Mouse (Mus musculus) heart, adult 2 months (tissue): Measurements from ENCODE around the gene Pgd. TPM values are rescaled to one million over a fixed set of nuclear protein-coding genes. Genes with fewer than 3 reads are reported as not detected.

ENCODE experiments used
- DNase-seq, 2 experiments: peaks; one replicate each; pipeline ENCODE4 v3.0.0; 2021
- H3K27ac ChIP-seq: fragments of 200-600 bp; 2 replicates; pipeline ENCODE4 v1.8.1; 2022
- H3K27me3 ChIP-seq: fragments of 200-500 bp; 2 replicates; pipeline ENCODE4 v1.6.1; 2012; ENCODE audit warnings: mild to moderate bottlenecking, low read length, inconsistent platforms, mixed read lengths; ENCODE audit not compliant: control insufficient read depth, insufficient read depth
- H3K36me3 ChIP-seq: fragments of 200-500 bp; 2 replicates; pipeline ENCODE4 v1.6.1; 2012; ENCODE audit warnings: low read length, inconsistent platforms; ENCODE audit not compliant: control insufficient read depth, insufficient read depth
- H3K4me1 ChIP-seq: fragments of 200-500 bp; 2 replicates; pipeline ENCODE4 v1.6.1; 2011; ENCODE audit warnings: low read length; ENCODE audit not compliant: control insufficient read depth, insufficient read depth
- H3K4me3 ChIP-seq: fragments of 200-600 bp; 2 replicates; pipeline ENCODE4 v1.8.1; 2022
- H3K79me2 ChIP-seq: fragments of 200-500 bp; replicated peaks from 2 replicates; pipeline ENCODE4 v1.6.1; 2012; ENCODE audit warnings: mild to moderate bottlenecking, inconsistent platforms, low read length, moderate library complexity, mixed read lengths; ENCODE audit not compliant: control insufficient read depth, insufficient read depth
- H3K9ac ChIP-seq: fragments of 200-500 bp; 2 replicates; pipeline ENCODE4 v1.6.1; 2012; ENCODE audit warnings: low read depth, mild to moderate bottlenecking, control low read depth, inconsistent platforms, low read length, mixed read lengths
- CTCF ChIP-seq: fragments of 200-600 bp; IDR thresholded peaks from 2 replicates; pipeline ENCODE4 v1.8.1; 2022; ENCODE audit warnings: antibody characterized with exemption, mild to moderate bottlenecking, moderate library complexity
- EP300 ChIP-seq: fragments of 200-500 bp; IDR thresholded peaks from 2 replicates; pipeline ENCODE4 v1.6.1; 2011; ENCODE audit warnings: low read depth, low read length, control low read depth; ENCODE audit not compliant: insufficient read depth
- POLR2A ChIP-seq: fragments of 200-500 bp; IDR thresholded peaks from 2 replicates; pipeline ENCODE4 v1.6.1; 2011; ENCODE audit warnings: mild to moderate bottlenecking, low read depth, low read length, control low read depth; ENCODE audit not compliant: insufficient read depth
- WGBS: fragments of 180-500 bp; shearing (Covaris S2); methylation state at CpG from one replicate; pipeline ENCODE4 v1.1.7; 2018; 5-methylcytosine and 5-hydroxymethylcytosine counted together
- intact Hi-C: fragments of 180-260 bp; cut with DNase I; formaldehyde crosslinking; loops from one replicate; pipeline ENCODE4 v1.15.1; 2025
- polyA plus RNA-seq: library from polyadenylated mRNA; depleted of rRNA; stranded (reverse); fragments of >200 nt; gene quantifications from 2 replicates; pipeline ENCODE4 v1.2.3, GENCODE M21; 2012
- total RNA-seq, 2 experiments: library from RNA; stranded (reverse); gene quantifications; 2 replicates each; pipeline ENCODE4 v1.2.3; 2021

Gene Pgd
- total and polyA plus RNA-seq, 3 experiments = 32.8 to 44.8 (median 36.8) TPM

DNA sequence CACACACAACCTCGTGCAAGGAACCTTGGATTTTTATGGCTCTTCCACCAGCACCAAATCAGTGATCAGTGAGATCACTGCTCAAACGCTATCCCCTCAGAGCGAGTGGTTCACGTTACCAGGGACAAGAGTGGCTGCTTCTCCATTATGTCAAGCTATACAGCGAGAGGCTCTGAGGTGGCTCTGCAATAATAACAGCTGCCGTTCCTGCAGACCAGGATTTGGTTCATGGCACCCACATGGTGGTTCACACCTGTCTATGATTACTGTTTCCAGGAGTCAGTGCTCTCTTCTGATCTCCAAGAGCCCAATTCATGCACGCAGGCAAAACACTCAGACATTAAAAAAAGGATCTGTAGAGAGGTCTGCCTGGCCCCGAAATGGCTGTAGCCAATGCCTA is 28.1 kb downstream of the Pgd start:
- Histone ChIP-seq H3K9ac (no peak overlapping the region), H3K4me3 (no peak overlapping the region), H3K4me1 (0 out of 2 replicates have a peak, but pooled peaks cover 1% of the 10 kb centered on the region), H3K27ac (no peak overlapping the region), H3K79me2 (no peaks in the 10 kb centered on the region), H3K27me3 (no peaks in the 10 kb centered on the region), H3K36me3 (no peaks in the 10 kb centered on the region)
- WGBS = 79% methylated on average over 8 of the region's 8 CpGs
- TF ChIP-seq CTCF (no peak), EP300 (no peak)
- no peak for DNase-seq
- intact Hi-C loops = no loop called here

DNA sequence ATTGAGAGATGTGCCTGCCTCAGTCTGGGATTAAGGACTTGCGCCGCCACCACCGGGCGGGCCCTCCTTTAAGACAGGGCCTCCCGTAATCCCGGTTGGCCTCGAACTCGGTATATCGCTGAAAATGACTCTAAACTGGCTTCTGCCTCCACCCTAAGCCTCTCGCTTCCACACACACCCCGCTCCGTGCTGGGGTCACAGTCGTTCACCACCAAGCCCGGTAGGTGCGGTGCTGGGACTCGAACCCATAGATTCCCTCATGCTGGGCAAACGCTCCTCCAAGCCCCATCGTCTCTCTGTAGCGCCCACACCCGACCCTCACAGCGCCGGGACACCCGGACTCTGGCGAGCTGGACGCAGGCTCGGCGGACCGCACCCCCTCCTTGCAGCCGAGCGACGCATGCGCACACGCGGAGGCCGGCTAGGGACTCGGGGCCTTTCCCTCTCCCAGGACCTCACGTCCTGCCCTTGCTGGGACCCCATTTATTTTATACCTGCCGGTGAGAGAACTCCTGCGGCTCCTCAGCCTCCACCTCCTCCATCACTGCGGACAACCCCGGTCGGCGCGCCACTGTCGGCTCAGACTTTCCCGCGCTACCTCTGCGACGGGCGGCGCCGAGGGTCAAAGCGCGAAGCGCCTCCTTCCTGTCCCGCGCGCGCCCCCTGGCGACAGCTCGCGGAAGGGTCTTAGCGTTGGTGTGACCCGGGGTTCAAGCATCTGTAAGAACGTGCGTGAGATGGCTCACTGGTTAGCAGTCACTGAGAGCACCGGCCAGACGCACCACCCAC is 29.4 kb downstream of the Pgd start, which contains the start of gene Cenps:
Gene Cenps (minus strand): TSS at position 648 of the 789 bp plus-strand sequence.
- Histone ChIP-seq H3K4me3 (peak within 1 kb of the TSS; percentile 93), H3K4me1 (0 out of 2 replicates have a peak, but pooled peaks cover 1% of the 10 kb centered on the region), H3K79me2 (no peaks in the 10 kb centered on the region), H3K27ac (peak within 1 kb of the TSS; percentile 82), H3K27me3 (no peaks in the 10 kb centered on the region), H3K9ac (peak within 1 kb of the TSS; percentile 65), H3K36me3 (no peaks in the 10 kb centered on the region)
- intact Hi-C loops = loop anchor here (2.0 kb wide), 1 partner anchor 394 kb away; no protein-coding TSS in a partner anchor
- TF ChIP-seq POLR2A (no peak), EP300 (0 out of 2 replicates have a peak, but pooled peaks have one; percentile 8)
- peak; percentile 91 to 94 for DNase-seq
- 1% methylated on average over 68 of the region's 68 CpGs for WGBS

DNA sequence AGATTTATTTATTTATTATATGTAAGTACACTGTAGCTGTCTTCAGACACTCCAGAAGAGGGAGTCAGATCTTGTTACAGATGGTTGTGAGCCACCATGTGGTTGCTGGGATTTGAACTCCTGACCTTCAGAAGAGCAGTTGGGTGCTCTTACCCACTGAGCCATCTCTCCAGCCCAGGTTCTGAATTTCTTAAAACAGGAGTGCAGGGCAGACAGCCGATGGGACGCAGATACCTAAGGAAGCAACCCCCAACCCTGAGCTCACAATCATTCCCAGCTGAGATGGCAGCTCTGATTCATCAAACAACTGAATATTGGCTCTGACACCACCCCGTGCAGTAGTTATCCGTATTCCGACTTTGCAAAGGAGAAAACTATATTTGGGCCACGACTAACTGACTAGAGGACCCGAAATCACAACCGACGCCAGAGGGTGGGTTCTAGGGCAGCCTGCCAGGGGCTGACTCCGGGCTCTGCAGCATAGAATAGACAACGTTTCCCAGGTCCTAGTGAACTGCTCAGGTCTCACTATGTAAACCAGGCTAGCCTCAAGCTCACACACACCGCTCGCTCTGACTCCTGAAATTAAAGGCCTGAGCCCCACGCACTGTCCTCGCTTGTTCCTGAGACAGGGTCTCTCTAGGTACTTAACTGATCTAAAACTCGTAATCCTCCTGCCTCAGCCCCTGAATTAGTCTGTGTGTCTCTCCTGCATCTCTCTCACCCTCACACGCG is 30.3 kb downstream of the Pgd start:
- Histone ChIP-seq H3K27ac (no peak overlapping the region), H3K4me3 (peak overlapping the region; percentile 93), H3K4me1 (0 out of 2 replicates have a peak, but pooled peaks cover 1% of the 10 kb centered on the region), H3K27me3 (no peaks in the 10 kb centered on the region), H3K36me3 (no peaks in the 10 kb centered on the region), H3K9ac (no peak overlapping the region), H3K79me2 (no peaks in the 10 kb centered on the region)
- no peak for DNase-seq
- WGBS = 58% methylated on average over 18 of the region's 18 CpGs
- intact Hi-C loops = loop anchor here (2.0 kb wide), 1 partner anchor 393 kb away; no protein-coding TSS in a partner anchor
- no peak for TF ChIP-seq POLR2A
- TF ChIP-seq EP300 = no peak
- no peak for TF ChIP-seq CTCF

DNA sequence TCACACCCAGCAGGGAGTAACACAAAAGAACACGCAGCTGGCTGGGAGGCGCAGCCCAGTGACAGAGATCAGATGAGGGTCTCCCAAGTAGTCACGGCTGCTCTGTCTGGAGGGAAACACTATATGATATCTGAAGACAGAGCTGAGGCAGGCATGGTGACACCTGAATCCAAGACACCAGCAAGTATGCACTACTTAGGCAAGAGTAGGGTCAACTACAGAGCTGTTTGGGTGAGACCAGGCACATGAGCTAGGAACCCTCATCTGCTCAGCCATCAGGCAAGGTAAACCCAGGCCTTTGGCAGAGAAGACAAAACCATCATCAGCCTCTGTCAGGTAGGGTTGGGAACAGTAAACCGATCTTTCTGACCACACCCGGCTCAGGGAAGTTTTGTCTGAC is 33.2 kb downstream of the Pgd start:
- H3K27me3 ChIP-seq = no peaks in the 10 kb centered on the region
- DNase-seq = no peak
- no peaks in the 10 kb centered on the region for H3K36me3 ChIP-seq
- H3K79me2 ChIP-seq = no peaks in the 10 kb centered on the region
- WGBS = 94% methylated on average over 5 of the region's 5 CpGs
- TF ChIP-seq EP300 = no peak
- no peak for TF ChIP-seq POLR2A
- TF ChIP-seq CTCF = no peak
- H3K27ac ChIP-seq = no peak overlapping the region
- no peak overlapping the region for H3K4me3 ChIP-seq
- H3K9ac ChIP-seq = no peak overlapping the region
- 0 out of 2 replicates have a peak, but pooled peaks cover 1% of the 10 kb centered on the region for H3K4me1 ChIP-seq
- intact Hi-C loops = no loop called here

DNA sequence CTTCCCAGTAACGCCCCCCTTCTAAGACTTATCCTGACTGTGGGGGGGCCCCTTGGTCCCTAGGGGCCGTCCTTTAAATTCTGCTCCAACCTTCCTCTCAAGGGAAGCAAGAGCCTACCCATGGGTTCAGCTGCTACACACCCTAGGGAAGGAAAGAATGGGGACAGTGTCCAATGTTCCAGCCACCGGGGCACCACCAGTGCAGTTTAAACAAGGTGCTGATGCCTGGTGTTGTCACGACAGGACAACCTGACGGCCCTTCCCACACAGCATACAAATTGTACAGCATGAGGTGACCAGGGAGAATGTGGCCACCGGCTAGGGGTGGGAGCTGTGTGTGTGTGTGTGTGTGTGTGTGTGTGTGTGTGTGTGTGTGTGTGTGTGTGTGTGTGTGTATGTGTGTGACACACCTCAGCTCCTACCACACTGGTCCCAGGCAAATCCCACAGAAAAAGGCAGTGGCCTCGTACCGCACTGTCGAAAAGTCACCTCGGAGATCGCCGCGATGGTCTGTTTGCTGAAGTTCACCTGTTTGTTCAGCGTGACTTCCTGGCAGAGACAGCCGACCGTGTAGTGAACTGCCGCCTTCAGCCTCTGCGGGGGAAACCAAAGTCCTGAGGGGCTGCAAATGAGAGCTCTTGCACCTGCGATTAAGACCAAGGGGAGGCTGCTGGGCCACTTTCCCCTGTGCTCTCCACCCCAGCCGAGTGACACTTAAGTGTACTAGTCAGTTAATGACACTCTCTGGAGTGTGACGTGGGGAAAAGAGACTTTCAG is 34.6 kb downstream of the Pgd start:
- H3K36me3 ChIP-seq = no peaks in the 10 kb centered on the region

More for the DNA sequence above, 34.6 kb downstream of the Pgd start:
- no peaks in the 10 kb centered on the region for H3K4me1 ChIP-seq
- TF ChIP-seq EP300 (no peak), CTCF (no peak), POLR2A (no peak)
- H3K79me2 ChIP-seq = no peaks in the 10 kb centered on the region
- no peaks in the 10 kb centered on the region for H3K27me3 ChIP-seq
- no peak for DNase-seq
- H3K4me3 ChIP-seq = no peak overlapping the region
- no peak overlapping the region for H3K9ac ChIP-seq
- WGBS = 88% methylated on average over 21 of the region's 21 CpGs
- intact Hi-C loops = no loop called here
- H3K27ac ChIP-seq = no peak overlapping the region
